Mouse (Mus musculus) small intestine, adult 2 months (tissue): ENCODE data around the gene Mme. TPM values are rescaled to one million over a fixed set of nuclear protein-coding genes. Genes with fewer than 3 reads are reported as not detected.

ENCODE experiments used
- H3K27ac ChIP-seq: fragments of 200-500 bp; 2 replicates; pipeline ENCODE4 v1.5.1; 2012; ENCODE audit warnings: low read depth, low read length, control low read depth, inconsistent platforms; ENCODE audit not compliant: insufficient read depth
- H3K27me3 ChIP-seq: fragments of 200-500 bp; 2 replicates; pipeline ENCODE4 v1.6.1; 2012; ENCODE audit warnings: mild to moderate bottlenecking, moderate library complexity, low read length, inconsistent platforms; ENCODE audit not compliant: control insufficient read depth, insufficient read depth
- H3K36me3 ChIP-seq: fragments of 200-500 bp; 2 replicates; pipeline ENCODE4 v1.6.1; 2012; ENCODE audit warnings: mild to moderate bottlenecking, low read length, control low read depth, inconsistent platforms; ENCODE audit not compliant: control insufficient read depth, insufficient read depth
- H3K4me1 ChIP-seq: fragments of 200-500 bp; 2 replicates; pipeline ENCODE4 v1.6.1; 2012; ENCODE audit warnings: low read length, inconsistent platforms, mixed read lengths; ENCODE audit not compliant: control insufficient read depth, insufficient read depth, insufficient read length
- H3K4me3 ChIP-seq: fragments of 200-500 bp; 2 replicates; pipeline ENCODE4 v1.5.1; 2012; ENCODE audit warnings: low read depth, mild to moderate bottlenecking, control low read depth, inconsistent platforms, low read length, moderate library complexity
- CTCF ChIP-seq: fragments of 200-500 bp; IDR thresholded peaks from 2 replicates; pipeline ENCODE4 v1.5.1; 2012; ENCODE audit warnings: low read depth, mild to moderate bottlenecking, control low read depth, inconsistent platforms, low read length, moderate library complexity, mixed read lengths; ENCODE audit not compliant: insufficient replicate concordance, insufficient read length; ENCODE audit errors: extremely low read depth
- POLR2A ChIP-seq: fragments of 200-500 bp; IDR thresholded peaks from 2 replicates; pipeline ENCODE4 v1.6.1; 2012; ENCODE audit warnings: low read depth, mild to moderate bottlenecking, control low read depth, inconsistent platforms, low read length, moderate library complexity
- WGBS: fragments of 180-500 bp; shearing (Covaris S2); methylation state at CpG from one replicate; pipeline ENCODE4 v1.1.7; 2018; 5-methylcytosine and 5-hydroxymethylcytosine counted together
- polyA plus RNA-seq: library from polyadenylated mRNA; depleted of rRNA; stranded (reverse); fragments of >200 nt; gene quantifications from 2 replicates; pipeline ENCODE4 v1.2.3, GENCODE M21; 2012

The Mme gene
- polyA plus RNA-seq, 1 experiment = 21.8 TPM

DNA sequence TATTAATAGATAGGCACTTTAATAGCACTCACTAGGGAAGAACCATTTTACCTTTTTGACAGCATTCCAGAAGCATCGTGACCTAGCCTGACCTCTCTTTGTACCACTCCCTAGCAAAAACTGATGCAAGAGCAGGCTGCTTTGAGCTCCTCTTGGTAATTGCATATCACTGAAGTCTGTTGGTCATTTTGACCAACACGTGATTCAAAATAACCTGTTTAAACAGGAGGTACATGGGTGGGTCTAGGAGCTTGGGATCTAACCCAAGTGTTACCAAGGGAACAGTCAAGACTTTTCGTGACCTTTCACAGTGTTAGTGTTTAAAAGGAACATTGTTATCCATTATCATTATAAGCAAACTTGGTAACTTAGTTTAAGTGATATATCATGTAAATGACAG is 76.2 kb downstream of the Mme start:
- no peak overlapping the region for H3K4me3 ChIP-seq
- no peaks in the 10 kb centered on the region; the same call in 1 of the 2 replicates for H3K4me1 ChIP-seq
- peaks cover 2% of the 10 kb centered on the region; the same call in 1 of the 2 replicates for H3K36me3 ChIP-seq
- no peak overlapping the region for H3K27ac ChIP-seq
- H3K27me3 ChIP-seq = no peaks in the 10 kb centered on the region
- 77% methylated on average over 3 of the region's 3 CpGs for WGBS
- TF ChIP-seq POLR2A = no peak

DNA sequence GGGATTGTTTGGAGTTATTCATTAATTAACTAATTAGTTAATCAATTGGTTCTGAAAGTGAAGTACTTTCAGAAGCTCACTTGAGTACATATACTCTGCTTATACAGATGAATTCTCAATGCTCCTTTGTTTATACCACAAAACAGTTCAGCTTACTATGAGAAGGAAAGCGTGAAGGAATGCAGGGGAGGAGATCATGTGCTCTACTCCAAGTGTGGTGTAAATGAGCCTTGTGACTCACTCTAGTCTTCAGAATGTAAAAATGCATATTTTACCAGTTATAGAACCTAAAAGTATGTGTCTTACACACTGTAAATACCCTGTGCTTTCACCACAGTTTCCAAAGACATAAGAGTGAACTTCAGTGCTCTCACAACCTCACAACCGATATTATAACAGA is 84.3 kb downstream of the Mme start:
- 77% methylated on average over 2 of the region's 2 CpGs for WGBS
- Histone ChIP-seq H3K27ac (no peak overlapping the region), H3K4me3 (no peak overlapping the region), H3K27me3 (no peaks in the 10 kb centered on the region), H3K4me1 (no peaks in the 10 kb centered on the region), H3K36me3 (peaks cover 6% of the 10 kb centered on the region)
- no peak for TF ChIP-seq POLR2A
- no peak for TF ChIP-seq CTCF

DNA sequence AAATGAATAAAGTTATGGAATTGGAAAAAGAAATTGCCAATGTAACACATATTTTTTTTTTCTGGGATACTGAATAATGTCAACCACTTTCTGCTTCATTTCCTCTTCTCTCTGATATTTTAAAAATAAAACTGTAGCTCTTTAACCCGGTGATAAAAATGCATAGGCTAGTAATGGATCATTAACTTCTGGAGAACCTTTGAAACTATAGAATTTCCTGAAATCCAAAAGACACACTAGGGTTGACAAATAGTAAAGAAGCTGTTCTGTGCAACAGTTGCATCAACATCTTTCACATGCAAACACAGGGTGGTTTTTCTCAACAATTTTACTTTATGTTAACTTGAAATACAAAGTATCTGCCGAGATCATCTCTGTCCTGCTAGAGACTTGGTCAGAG is 98.8 kb downstream of the Mme start:
- Histone ChIP-seq H3K4me1 (peaks cover 7% of the 10 kb centered on the region; the same call in 1 of the 2 replicates), H3K27ac (peak overlapping the region; percentile 55; the same call in 1 of the 2 replicates), H3K27me3 (no peaks in the 10 kb centered on the region), H3K4me3 (no peak overlapping the region), H3K36me3 (peaks cover 12% of the 10 kb centered on the region)
- 26% methylated on average over 2 of the region's 2 CpGs for WGBS
- TF ChIP-seq POLR2A (no peak), CTCF (no peak)

DNA sequence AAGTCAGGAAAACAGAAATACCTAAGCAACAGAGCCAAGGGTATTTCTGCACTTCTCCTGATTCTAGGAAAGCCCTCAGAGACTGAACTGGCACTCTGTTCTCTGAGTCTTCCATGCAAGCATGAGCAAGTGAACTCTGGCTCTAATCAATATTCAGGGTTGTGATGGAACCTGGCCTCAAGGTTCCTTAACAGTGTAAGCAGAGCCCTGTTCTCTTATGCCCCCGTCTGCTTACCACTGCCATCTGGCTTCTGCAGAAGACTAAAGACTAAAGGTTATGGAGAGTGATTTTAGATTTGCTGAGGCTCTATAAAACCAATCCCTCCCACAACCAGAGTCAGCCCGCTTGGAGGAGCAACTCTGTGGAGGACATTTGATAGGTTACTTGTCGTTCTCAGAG is 99.2 kb downstream of the Mme start:
- H3K27me3 ChIP-seq = no peaks in the 10 kb centered on the region
- no peak overlapping the region for H3K4me3 ChIP-seq
- H3K4me1 ChIP-seq = peaks cover 7% of the 10 kb centered on the region; the same call in 1 of the 2 replicates
- H3K36me3 ChIP-seq = peaks cover 12% of the 10 kb centered on the region
- 58% methylated on average over 3 of the region's 3 CpGs for WGBS
- peak overlapping the region; percentile 55; the same call in 1 of the 2 replicates for H3K27ac ChIP-seq
- no peak for TF ChIP-seq POLR2A
- no peak for TF ChIP-seq CTCF

DNA sequence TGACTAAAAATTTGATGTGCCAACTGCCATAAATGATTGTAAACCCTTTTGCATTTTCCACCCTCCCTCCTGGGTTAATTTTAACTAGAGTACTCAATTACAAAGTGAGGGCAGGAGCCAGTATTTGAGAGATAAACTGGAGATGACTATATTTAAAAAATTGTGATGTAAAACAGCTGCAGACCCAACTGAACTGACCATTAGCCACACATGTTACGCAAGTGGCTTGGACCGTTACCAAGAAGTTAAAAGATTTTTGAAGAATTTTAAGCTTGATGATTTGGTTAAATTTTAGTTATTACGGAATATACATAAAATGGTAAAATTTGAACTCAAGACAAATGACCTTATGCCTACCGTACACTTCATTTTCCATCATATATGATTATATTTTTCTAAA is 100.1 kb downstream of the Mme start:
- Histone ChIP-seq H3K27me3 (no peaks in the 10 kb centered on the region), H3K4me3 (no peak overlapping the region), H3K27ac (no peak overlapping the region), H3K36me3 (peaks cover 11% of the 10 kb centered on the region), H3K4me1 (peaks cover 7% of the 10 kb centered on the region; the same call in 1 of the 2 replicates)
- TF ChIP-seq CTCF (no peak), POLR2A (no peak)
- WGBS = 92% methylated on average over 4 of the region's 4 CpGs

DNA sequence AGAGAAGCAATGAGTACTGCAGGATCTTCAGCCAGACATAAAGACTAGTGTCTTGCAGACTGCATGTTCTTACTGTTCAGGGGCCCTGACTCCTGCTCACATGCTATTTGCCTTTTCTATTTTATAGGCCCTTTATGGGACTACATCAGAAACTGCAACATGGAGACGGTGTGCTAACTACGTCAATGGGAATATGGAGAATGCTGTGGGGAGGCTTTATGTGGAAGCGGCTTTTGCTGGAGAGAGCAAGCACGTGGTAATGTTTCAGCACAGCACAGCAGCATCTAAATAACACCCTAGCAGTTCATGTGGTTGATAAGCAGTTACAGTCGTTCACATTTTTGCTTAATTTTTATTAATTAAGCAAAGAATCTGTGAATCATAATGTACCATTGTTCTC is 103.7 kb downstream of the Mme start:
- 84% methylated on average over 5 of the region's 5 CpGs for WGBS
- H3K36me3 ChIP-seq = peaks cover 22% of the 10 kb centered on the region
- H3K27ac ChIP-seq = no peak overlapping the region
- TF ChIP-seq CTCF (no peak), POLR2A (no peak)
- no peak overlapping the region for H3K4me3 ChIP-seq
- H3K27me3 ChIP-seq = no peaks in the 10 kb centered on the region
- H3K4me1 ChIP-seq = peaks cover 9% of the 10 kb centered on the region; the same call in 1 of the 2 replicates

DNA sequence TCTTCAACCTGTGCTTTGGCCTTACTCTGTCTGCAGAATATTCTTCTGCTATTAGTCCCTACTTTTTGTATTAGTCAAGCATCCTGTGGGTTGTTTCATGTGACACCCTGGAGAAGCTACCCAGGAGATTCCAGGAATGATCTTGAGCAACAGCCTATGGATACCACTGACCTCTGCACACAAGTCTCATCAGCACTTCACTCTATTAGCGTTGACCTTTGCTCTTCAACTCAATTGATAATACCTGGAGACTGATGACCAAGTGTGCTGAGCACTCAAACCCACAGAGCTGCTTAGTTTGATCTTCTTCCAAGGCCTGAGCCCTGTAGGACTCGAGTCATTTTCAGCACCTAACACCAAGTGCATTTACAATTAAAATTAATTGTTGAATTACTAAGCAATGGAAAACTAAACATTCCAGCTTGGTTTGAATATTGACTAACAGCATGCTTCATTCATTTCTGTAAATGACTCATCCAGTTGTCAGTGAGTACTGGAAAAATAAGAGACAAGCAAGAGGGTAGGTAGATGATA is 107.6 kb downstream of the Mme start:
- H3K36me3 ChIP-seq = peaks cover 23% of the 10 kb centered on the region
- TF ChIP-seq CTCF (no peak), POLR2A (no peak)
- 58% methylated on average over 2 of the region's 2 CpGs for WGBS

DNA sequence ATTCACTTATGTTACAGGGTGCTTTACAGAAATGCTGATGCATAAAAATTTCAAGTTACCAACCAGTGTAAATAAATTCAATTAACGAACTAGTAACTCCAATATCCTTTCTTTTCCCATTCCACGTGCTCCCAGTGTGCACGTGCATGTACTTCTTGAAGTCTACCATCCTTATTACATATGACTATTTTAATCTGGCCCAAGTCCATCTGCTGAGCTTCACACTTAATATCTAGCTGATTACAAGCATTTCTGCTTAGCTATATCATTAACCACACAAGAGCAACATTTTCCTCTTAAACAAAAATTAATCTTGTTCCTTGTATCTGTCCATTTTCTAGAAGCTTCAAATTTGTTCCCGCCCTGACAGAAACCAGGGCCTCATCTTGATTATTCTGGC is 108.9 kb downstream of the Mme start:
- H3K36me3 ChIP-seq = peaks cover 18% of the 10 kb centered on the region
- peak overlapping the region; percentile 46; the same call in 1 of the 2 replicates for H3K27ac ChIP-seq
- TF ChIP-seq POLR2A (no peak), CTCF (no peak)
- WGBS = 40% methylated on average over 4 of the region's 4 CpGs
- H3K27me3 ChIP-seq = no peaks in the 10 kb centered on the region
- H3K4me3 ChIP-seq = no peak overlapping the region
- H3K4me1 ChIP-seq = peaks cover 6% of the 10 kb centered on the region; the same call in 1 of the 2 replicates

More for the DNA sequence above, 107.6 kb downstream of the Mme start:
- H3K4me1 ChIP-seq = peaks cover 6% of the 10 kb centered on the region; the same call in 1 of the 2 replicates
- H3K27ac ChIP-seq = peak overlapping the region; percentile 86
- no peaks in the 10 kb centered on the region for H3K27me3 ChIP-seq
- H3K4me3 ChIP-seq = no peak overlapping the region
